Mouse (Mus musculus) liver, embryonic 16.5 days (tissue): Measurements from ENCODE around the gene Pld3. TPM values are rescaled to one million over a fixed set of nuclear protein-coding genes. Genes with fewer than 3 reads are reported as not detected.
"Not testable (repeated sequence)": the region's sequence is repeated elsewhere in the genome, so short reads cannot be mapped to it uniquely, and the experiment has no call there.

ENCODE experiments used
- ATAC-seq: fragments of 200-750 bp; cut with Nextera tagmentation; 2 replicates; pipeline ENCODE4 v1.8.0; 2017; ENCODE audit warnings: low read depth, mild to moderate bottlenecking, moderate number of reproducible peaks, moderate library complexity
- H3K27ac ChIP-seq: fragments of 300-500 bp; sonication (generic); 2 replicates; pipeline ENCODE4 v1.5.1; 2014; ENCODE audit warnings: mild to moderate bottlenecking, low read length
- H3K27me3 ChIP-seq: fragments of 300-500 bp; sonication (generic); 2 replicates; pipeline ENCODE4 v1.6.1; 2014; ENCODE audit warnings: low read depth, low read length, mixed read lengths; ENCODE audit not compliant: control insufficient read depth, insufficient read depth
- H3K36me3 ChIP-seq: fragments of 300-500 bp; sonication (generic); 2 replicates; pipeline ENCODE4 v1.6.1; 2014; ENCODE audit warnings: mild to moderate bottlenecking; ENCODE audit not compliant: control insufficient read depth, insufficient read depth
- H3K4me1 ChIP-seq: fragments of 300-500 bp; sonication (generic); 2 replicates; pipeline ENCODE4 v1.6.1; 2014; ENCODE audit warnings: low read depth, low read length, mixed read lengths; ENCODE audit not compliant: control insufficient read depth
- H3K4me2 ChIP-seq: fragments of 300-500 bp; sonication (generic); 2 replicates; pipeline ENCODE4 v1.6.1; 2014; ENCODE audit warnings: low read depth, low read length, mixed read lengths
- H3K4me3 ChIP-seq: fragments of 300-500 bp; sonication (generic); 2 replicates; pipeline ENCODE4 v1.5.1; 2014; ENCODE audit warnings: low read depth, mild to moderate bottlenecking, low read length
- H3K9ac ChIP-seq: fragments of 300-500 bp; sonication (generic); 2 replicates; pipeline ENCODE4 v1.6.1; 2014; ENCODE audit warnings: low read depth, low read length
- H3K9me3 ChIP-seq: fragments of 300-500 bp; sonication (generic); replicated peaks from 2 replicates; pipeline ENCODE4 v1.6.1; 2016; ENCODE audit warnings: low read length; ENCODE audit not compliant: control insufficient read depth
- WGBS: fragments of 180-500 bp; shearing (Covaris S2); extraction: QIAGEN DNeasy Blood & Tissue Kit; methylation state at CpG from one replicate; pipeline ENCODE4 v1.1.7; 2014; ENCODE audit not compliant: insufficient replicate concordance; 5-methylcytosine and 5-hydroxymethylcytosine counted together
- polyA plus RNA-seq: library from polyadenylated mRNA; unstranded; fragments of >200 nt; fragmentation: Nextera tagmentation; extraction: Ambion mirVana; gene quantifications from 2 replicates; pipeline ENCODE4 v1.2.1, GENCODE M21; 2015

Gene Pld3
- polyA plus RNA-seq, 1 experiment from 2014 or later, result 101 TPM

- no peaks in the 10 kb centered on the region for H3K9me3 ChIP-seq
- H3K4me2 ChIP-seq, result no peak overlapping the region
- no peak overlapping the region for H3K9ac ChIP-seq
- no peaks in the 10 kb centered on the region for H3K36me3 ChIP-seq
- H3K27ac ChIP-seq, result no peak overlapping the region
- H3K4me3 ChIP-seq, result no peak overlapping the region
- ATAC-seq, result no peak
- no peaks in the 10 kb centered on the region for H3K27me3 ChIP-seq
- H3K4me1 ChIP-seq, result peaks cover 13% of the 10 kb centered on the region
- 45% methylated on average over 4 of the region's 4 CpGs for WGBS
These were observed 51.4 kb downstream of the Pld3 start for GRCm38 (mm10) chr7:27501620-27502019.

- ATAC-seq, result no peak
- WGBS, result 57% methylated on average over 3 of the region's 3 CpGs
These were observed 54.0 kb downstream of the Pld3 start, which contains the start of gene Prx for GRCm38 (mm10) chr7:27499036-27499435. Prx (plus strand) TSS chr7:27499324.

GRCm38 (mm10) chr7:27494659-27495367 is 58.2 kb downstream of the Pld3 start:
- not testable (repeated sequence) for H3K27me3 ChIP-seq, H3K9ac ChIP-seq, H3K4me3 ChIP-seq, H3K4me2 ChIP-seq, H3K36me3 ChIP-seq, ATAC-seq, H3K27ac ChIP-seq, H3K9me3 ChIP-seq
- whole genome bisulfite sequencing, result 76% methylated on average over 9 of the region's 9 CpGs
- H3K4me1 ChIP-seq, result peaks cover 29% of the 10 kb centered on the region

More at GRCm38 (mm10) chr7:27499036-27499435, 54.0 kb downstream of the Pld3 start, which contains the start of gene Prx:
- Histone ChIP-seq H3K9me3 (no peaks in the 10 kb centered on the region), H3K27me3 (no peaks in the 10 kb centered on the region), H3K4me3 (no peak within 1 kb of the TSS), H3K27ac (no peak within 1 kb of the TSS), H3K4me1 (peaks cover 10% of the 10 kb centered on the region), H3K4me2 (no peak within 1 kb of the TSS), H3K36me3 (no peaks in the 10 kb centered on the region), H3K9ac (no peak within 1 kb of the TSS)

GRCm38 (mm10) chr7:27493450-27493849 is 59.6 kb downstream of the Pld3 start:
- peaks cover 10% of the 10 kb centered on the region for H3K36me3 ChIP-seq
- no peaks in the 10 kb centered on the region for H3K27me3 ChIP-seq
- ATAC-seq, result no peak
- no peaks in the 10 kb centered on the region for H3K9me3 ChIP-seq
- H3K4me1 ChIP-seq, result peaks cover 43% of the 10 kb centered on the region
- H3K9ac ChIP-seq, result no peak overlapping the region
- no peak overlapping the region for H3K27ac ChIP-seq
- no peak overlapping the region for H3K4me3 ChIP-seq
- 76% methylated on average over 5 of the region's 5 CpGs for WGBS
- H3K4me2 ChIP-seq, result no peak overlapping the region

GRCm38 (mm10) chr7:27493022-27493421 is 60.0 kb downstream of the Pld3 start:
- H3K4me1 ChIP-seq, result peaks cover 47% of the 10 kb centered on the region

GRCm38 (mm10) chr7:27491856-27492255 is 61.2 kb downstream of the Pld3 start:
- 74% methylated on average over 7 of the region's 7 CpGs for WGBS
- Histone ChIP-seq H3K9ac (peak overlapping the region; percentile 78; the same call in 1 of the 2 replicates), H3K27ac (peak overlapping the region; percentile 94), H3K4me1 (peaks cover 42% of the 10 kb centered on the region), H3K9me3 (no peaks in the 10 kb centered on the region), H3K4me2 (peak overlapping the region; percentile 88), H3K4me3 (peak overlapping the region; percentile 65; the same call in 1 of the 2 replicates), H3K36me3 (peaks cover 10% of the 10 kb centered on the region), H3K27me3 (no peaks in the 10 kb centered on the region)
- no peak for ATAC-seq

More at GRCm38 (mm10) chr7:27493022-27493421, 60.0 kb downstream of the Pld3 start:
- 47% methylated on average over 3 of the region's 3 CpGs for WGBS
- no peak overlapping the region for H3K27ac ChIP-seq
- peaks cover 10% of the 10 kb centered on the region for H3K36me3 ChIP-seq
- no peak for ATAC-seq
- no peaks in the 10 kb centered on the region for H3K27me3 ChIP-seq
- no peaks in the 10 kb centered on the region for H3K9me3 ChIP-seq
- no peak overlapping the region for H3K4me2 ChIP-seq
- no peak overlapping the region for H3K4me3 ChIP-seq
- H3K9ac ChIP-seq, result no peak overlapping the region

- peaks cover 10% of the 10 kb centered on the region for H3K36me3 ChIP-seq
- H3K9me3 ChIP-seq, result no peaks in the 10 kb centered on the region
- WGBS, result under 1% methylated on average over 31 of the region's 33 CpGs
- peak overlapping the region; percentile 94 for H3K27ac ChIP-seq
- peaks cover 43% of the 10 kb centered on the region for H3K4me1 ChIP-seq
- ATAC-seq, result peak; percentile 82
- no peaks in the 10 kb centered on the region for H3K27me3 ChIP-seq
- peak overlapping the region; percentile 78 for H3K9ac ChIP-seq
- H3K4me3 ChIP-seq, result peak overlapping the region; percentile 65
- peak overlapping the region; percentile 88 for H3K4me2 ChIP-seq
These were observed 62.3 kb downstream of the Pld3 start for GRCm38 (mm10) chr7:27490543-27491329.

- H3K4me2 ChIP-seq, result peak overlapping the region; percentile 88
- H3K27me3 ChIP-seq, result no peaks in the 10 kb centered on the region
- no peaks in the 10 kb centered on the region for H3K9me3 ChIP-seq
- peak overlapping the region; percentile 78 for H3K9ac ChIP-seq
- peaks cover 10% of the 10 kb centered on the region for H3K36me3 ChIP-seq
- no peak for ATAC-seq
- peaks cover 49% of the 10 kb centered on the region for H3K4me1 ChIP-seq
- peak overlapping the region; percentile 65 for H3K4me3 ChIP-seq
- 20% methylated on average over 4 of the region's 4 CpGs for WGBS
- peak overlapping the region; percentile 94 for H3K27ac ChIP-seq
These were observed 62.8 kb downstream of the Pld3 start for GRCm38 (mm10) chr7:27490227-27490542.
